Mouse (Mus musculus) stomach, embryonic 14.5 days (tissue): Measurements from ENCODE around the gene Rab3gap2. TPM values are rescaled to one million over a fixed set of nuclear protein-coding genes. Genes with fewer than 3 reads are reported as not detected.

Experiments
- ATAC-seq: fragments of 200-750 bp; cut with Nextera tagmentation; 2 replicates; pipeline ENCODE4 v1.8.0; 2017; ENCODE audit warnings: low read depth, moderate TSS enrichment; ENCODE audit not compliant: insufficient number of reproducible peaks, insufficient read depth, low FRiP score
- H3K27ac ChIP-seq: fragments of 300-500 bp; sonication (generic); 2 replicates; pipeline ENCODE4 v1.5.1; 2014; ENCODE audit warnings: mild to moderate bottlenecking, low read length, moderate library complexity, mixed read lengths
- H3K27me3 ChIP-seq: fragments of 300-500 bp; sonication (generic); 2 replicates; pipeline ENCODE4 v1.6.1; 2014; ENCODE audit warnings: low read length, control low read depth, mixed read lengths; ENCODE audit not compliant: control insufficient read depth, insufficient read depth
- H3K36me3 ChIP-seq: fragments of 300-500 bp; sonication (generic); 2 replicates; pipeline ENCODE4 v1.6.1; 2014; ENCODE audit warnings: mild to moderate bottlenecking, control low read depth, low read length, moderate library complexity, mixed read lengths; ENCODE audit not compliant: control insufficient read depth, insufficient read depth
- H3K4me1 ChIP-seq: fragments of 300-500 bp; sonication (generic); 2 replicates; pipeline ENCODE4 v1.6.1; 2014; ENCODE audit warnings: low read length, control low read depth, mixed read lengths; ENCODE audit not compliant: control insufficient read depth, insufficient read depth
- H3K4me2 ChIP-seq: fragments of 300-500 bp; sonication (generic); replicated peaks from 2 replicates; pipeline ENCODE4 v1.6.1; 2014; ENCODE audit warnings: low read depth, low read length, control low read depth
- H3K4me3 ChIP-seq: fragments of 300-500 bp; sonication (generic); 2 replicates; pipeline ENCODE4 v1.5.1; 2014; ENCODE audit warnings: low read depth, low read length, control low read depth
- H3K9ac ChIP-seq: fragments of 300-500 bp; sonication (generic); replicated peaks from 2 replicates; pipeline ENCODE4 v1.6.1; 2014; ENCODE audit warnings: low read depth, mild to moderate bottlenecking, control low read depth, low read length, moderate library complexity, mixed read lengths
- H3K9me3 ChIP-seq: fragments of 300-500 bp; sonication (generic); 2 replicates; pipeline ENCODE4 v1.6.1; 2016; ENCODE audit warnings: low read depth, low read length, control low read depth; ENCODE audit not compliant: control insufficient read depth
- WGBS: fragments of 180-500 bp; shearing (Covaris S2); extraction: QIAGEN DNeasy Blood & Tissue Kit; methylation state at CpG from one replicate; pipeline ENCODE4 v1.1.7; 2014; 5-methylcytosine and 5-hydroxymethylcytosine counted together
- polyA plus RNA-seq: library from polyadenylated mRNA; unstranded; fragments of >200 nt; fragmentation: Nextera tagmentation; extraction: Ambion mirVana; gene quantifications from 2 replicates; pipeline ENCODE4 v1.2.1, GENCODE M21; 2014

Rab3gap2 gene
- 23.7 and 24.9 TPM in 2 replicates for polyA plus RNA-seq

GRCm38 (mm10) chr1:185203909-185204661 lies at the start of gene Rab3gap2:
TSS of gene Rab3gap2 (plus strand) at chr1:185204117.
- peak within 1 kb of the TSS; percentile 76 for H3K27ac ChIP-seq
- peak within 1 kb of the TSS; percentile 97 for H3K4me3 ChIP-seq
- H3K36me3 ChIP-seq = no peaks in the 10 kb centered on the region; the same call in 1 of the 2 replicates
- ATAC-seq = peak; percentile 96
- peak within 1 kb of the TSS; percentile 89 for H3K9ac ChIP-seq
- peaks cover 9% of the 10 kb centered on the region; the same call in 1 of the 2 replicates for H3K4me1 ChIP-seq
- peak within 1 kb of the TSS; percentile 94 for H3K4me2 ChIP-seq
- WGBS = under 1% methylated on average over 57 of the region's 57 CpGs
- H3K27me3 ChIP-seq = no peaks in the 10 kb centered on the region
- no peaks in the 10 kb centered on the region for H3K9me3 ChIP-seq

GRCm38 (mm10) chr1:185173641-185174040 lies 30.3 kb upstream of the Rab3gap2 start:
- Histone ChIP-seq H3K4me3 (no peak overlapping the region), H3K36me3 (no peaks in the 10 kb centered on the region), H3K27ac (no peak overlapping the region), H3K9me3 (no peaks in the 10 kb centered on the region), H3K9ac (no peak overlapping the region), H3K4me1 (no peaks in the 10 kb centered on the region), H3K4me2 (no peak overlapping the region), H3K27me3 (no peaks in the 10 kb centered on the region)
- no peak for ATAC-seq
- WGBS = 86% methylated on average over 5 of the region's 5 CpGs

DNA sequence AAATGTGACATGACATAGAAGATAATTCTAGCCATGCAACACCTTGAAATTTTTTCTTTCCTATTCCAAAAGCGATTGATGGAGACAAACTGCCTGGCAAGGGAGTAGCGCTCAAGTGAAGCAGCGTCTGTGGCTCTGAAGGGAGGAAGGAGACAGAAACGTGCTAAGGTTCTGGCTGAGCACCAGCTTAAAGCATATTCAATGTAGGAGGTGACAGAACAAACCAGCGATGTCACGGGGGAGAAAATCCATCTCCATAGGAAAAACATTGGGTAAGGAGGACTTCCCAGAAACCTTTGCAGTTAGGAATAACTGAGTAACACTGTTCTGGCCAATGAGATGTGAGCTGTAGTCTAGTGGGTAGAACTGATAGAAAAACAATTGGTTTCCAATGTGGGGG lies 26.1 kb upstream of the Rab3gap2 start:
- H3K4me1 ChIP-seq = no peaks in the 10 kb centered on the region
- WGBS = 81% methylated on average over 6 of the region's 6 CpGs
- H3K4me3 ChIP-seq = no peak overlapping the region
- no peaks in the 10 kb centered on the region for H3K9me3 ChIP-seq
- H3K27ac ChIP-seq = no peak overlapping the region
- H3K36me3 ChIP-seq = no peaks in the 10 kb centered on the region
- H3K9ac ChIP-seq = no peak overlapping the region
- H3K27me3 ChIP-seq = no peaks in the 10 kb centered on the region
- no peak overlapping the region for H3K4me2 ChIP-seq
- no peak for ATAC-seq

GRCm38 (mm10) chr1:185183591-185184330 lies 20.2 kb upstream of the Rab3gap2 start:
- H3K4me1 ChIP-seq = no peaks in the 10 kb centered on the region
- no peaks in the 10 kb centered on the region for H3K27me3 ChIP-seq
- no peak overlapping the region for H3K4me2 ChIP-seq
- 62% methylated on average over 9 of the region's 9 CpGs for WGBS
- H3K9me3 ChIP-seq = no peaks in the 10 kb centered on the region
- no peak for ATAC-seq
- H3K9ac ChIP-seq = no peak overlapping the region
- H3K36me3 ChIP-seq = no peaks in the 10 kb centered on the region
- no peak overlapping the region for H3K27ac ChIP-seq
- H3K4me3 ChIP-seq = no peak overlapping the region

- H3K27me3 ChIP-seq = no peaks in the 10 kb centered on the region
- H3K9me3 ChIP-seq = no peaks in the 10 kb centered on the region
- H3K9ac ChIP-seq = no peak overlapping the region
- H3K4me3 ChIP-seq = no peak overlapping the region
- no peaks in the 10 kb centered on the region for H3K4me1 ChIP-seq
- no peak overlapping the region for H3K4me2 ChIP-seq
- no peak for ATAC-seq
- no peak overlapping the region for H3K27ac ChIP-seq
- WGBS = 51% methylated on average over 9 of the region's 9 CpGs
- no peaks in the 10 kb centered on the region for H3K36me3 ChIP-seq
Observed at GRCm38 (mm10) chr1:185185556-185185955, 18.4 kb upstream of the Rab3gap2 start.

GRCm38 (mm10) chr1:185187135-185187785 lies 16.7 kb upstream of the Rab3gap2 start:
- no peak overlapping the region for H3K9ac ChIP-seq
- H3K36me3 ChIP-seq = no peaks in the 10 kb centered on the region
- no peaks in the 10 kb centered on the region for H3K27me3 ChIP-seq
- 65% methylated on average over 13 of the region's 13 CpGs for WGBS
- H3K27ac ChIP-seq = no peak overlapping the region
- H3K4me1 ChIP-seq = no peaks in the 10 kb centered on the region
- H3K9me3 ChIP-seq = no peaks in the 10 kb centered on the region
- ATAC-seq = no peak
- no peak overlapping the region for H3K4me2 ChIP-seq
- no peak overlapping the region for H3K4me3 ChIP-seq

DNA sequence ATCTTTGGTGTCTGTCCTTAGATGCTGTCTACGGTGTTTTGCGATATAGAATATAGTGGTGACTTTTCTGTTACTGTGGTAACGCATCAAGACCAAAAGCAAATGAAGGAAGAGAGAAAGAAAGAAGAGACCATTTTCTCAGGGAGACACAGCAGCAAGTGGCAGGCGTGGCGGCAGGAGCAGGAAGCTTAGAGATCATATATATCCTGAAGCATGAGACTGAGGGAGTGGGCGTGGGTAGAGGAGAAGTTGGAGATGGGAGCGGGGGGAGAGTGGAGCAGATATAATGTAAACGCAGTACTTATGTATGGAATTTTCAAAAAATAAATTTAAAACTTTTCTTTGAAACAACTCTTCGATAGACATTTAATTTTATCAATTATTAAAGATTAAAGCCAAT lies 14.0 kb upstream of the Rab3gap2 start:
- ATAC-seq = no peak
- WGBS = 87% methylated on average over 9 of the region's 9 CpGs
- H3K4me3 ChIP-seq = no peak overlapping the region

GRCm38 (mm10) chr1:185192087-185192486 lies 11.8 kb upstream of the Rab3gap2 start:
- no peak overlapping the region for H3K4me3 ChIP-seq
- 48% methylated on average over 8 of the region's 8 CpGs for WGBS

More for the DNA sequence above, 14.0 kb upstream of the Rab3gap2 start:
- H3K4me2 ChIP-seq = no peak overlapping the region
- no peak overlapping the region for H3K9ac ChIP-seq
- no peaks in the 10 kb centered on the region for H3K36me3 ChIP-seq
- H3K4me1 ChIP-seq = no peaks in the 10 kb centered on the region
- no peaks in the 10 kb centered on the region for H3K9me3 ChIP-seq
- no peaks in the 10 kb centered on the region for H3K27me3 ChIP-seq
- no peak overlapping the region for H3K27ac ChIP-seq

More at GRCm38 (mm10) chr1:185192087-185192486, 11.8 kb upstream of the Rab3gap2 start:
- H3K4me1 ChIP-seq = no peaks in the 10 kb centered on the region
- no peaks in the 10 kb centered on the region for H3K27me3 ChIP-seq
- no peaks in the 10 kb centered on the region for H3K9me3 ChIP-seq
- H3K27ac ChIP-seq = no peak overlapping the region
- H3K36me3 ChIP-seq = no peaks in the 10 kb centered on the region
- no peak overlapping the region for H3K9ac ChIP-seq
- no peak overlapping the region for H3K4me2 ChIP-seq
- ATAC-seq = no peak
